Mouse (Mus musculus) small intestine, adult 10 weeks (tissue): ENCODE measurements around the gene Olfr49. TPM values are rescaled to one million over a fixed set of nuclear protein-coding genes. Genes with fewer than 3 reads are reported as not detected.

Source experiments
- polyA plus RNA-seq: library from polyadenylated mRNA; stranded (reverse); fragments of 350-450 nt; fragmentation: Illumina TruSeq; extraction: RNeasy Lipid Tissue Mini Kit (QIAGEN cat#74804); gene quantifications from one replicate; pipeline ENCODE4 v1.2.3, GENCODE M21; 2014; ENCODE audit warnings: low replicate concordance

The Olfr49 gene
- polyA plus RNA-seq = not detected

DNA sequence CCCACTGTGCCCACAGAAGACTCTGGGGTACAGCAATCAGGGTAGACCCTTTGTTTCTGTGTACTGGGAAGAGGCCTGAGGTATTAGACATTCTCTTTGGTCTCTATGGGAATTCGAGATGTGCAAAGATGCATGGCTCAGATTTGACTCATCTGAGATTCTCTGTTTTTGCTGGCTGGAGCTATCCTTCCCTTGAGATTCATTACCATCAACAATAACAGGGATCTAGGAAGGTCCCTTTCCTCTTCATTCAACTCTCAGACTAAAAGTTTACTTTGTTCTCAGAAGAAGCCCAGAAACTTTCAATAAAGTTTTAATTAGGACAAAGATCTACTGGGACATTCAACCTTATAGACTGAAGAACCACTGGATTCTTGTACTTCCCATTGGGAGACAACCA, at the start of gene Olfr49:
TSS of gene Olfr49 (minus strand) at position 101 of the 400 bp plus-strand sequence.

DNA sequence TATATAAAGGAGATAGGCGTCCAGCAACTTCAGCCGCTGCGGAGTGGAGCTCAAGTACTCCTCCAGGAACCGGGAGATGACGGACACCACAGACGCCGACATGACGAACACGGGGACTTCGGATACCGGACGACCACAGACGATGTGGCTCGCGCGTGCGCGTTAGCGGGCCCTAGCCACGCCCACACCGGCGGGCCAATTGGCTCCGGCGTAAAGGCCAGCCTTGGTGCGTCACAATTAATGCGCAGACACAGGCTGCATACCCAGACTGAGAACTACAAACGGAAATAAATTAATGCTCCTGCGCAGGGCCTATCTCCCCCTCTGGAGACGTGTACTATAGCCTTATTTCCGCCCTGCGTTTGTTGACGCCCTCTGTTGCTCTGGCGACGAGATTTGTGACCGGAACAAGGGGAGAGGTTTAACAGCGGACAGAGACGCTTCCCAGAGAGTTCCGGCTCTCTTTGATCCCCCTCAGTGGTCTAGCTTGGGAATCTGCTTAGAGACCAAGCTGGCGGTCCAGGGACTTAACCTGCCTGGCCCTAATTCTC, 30.9 kb downstream of the Olfr49 start, which contains the start of the genes Dad1 and Abhd4:
TSS of gene Dad1 (minus strand) at position 364 of the 551 bp plus-strand sequence.
TSS of gene Abhd4 (plus strand) at position 448 of the 551 bp plus-strand sequence.

Other genes with a start within 250 kb of the Olfr49 start
- gene Dad1, start 30.8 kb downstream of the Olfr49 start, polyA plus RNA-seq = 4.5 TPM
- 10.4 TPM for gene Abhd4, start 30.8 kb downstream of the Olfr49 start, polyA plus RNA-seq
- 10.3 TPM for gene Oxa1l, start 75.9 kb upstream of the Olfr49 start, polyA plus RNA-seq
- 17.1 TPM for gene Slc7a7, start 132.8 kb upstream of the Olfr49 start, polyA plus RNA-seq
- gene Mrpl52, start 142.0 kb upstream of the Olfr49 start, polyA plus RNA-seq = 33.3 TPM
- 10.3 TPM for gene Mmp14, start 146.7 kb upstream of the Olfr49 start, polyA plus RNA-seq
- 4.1 TPM for gene Lrp10, start 179.2 kb upstream of the Olfr49 start, polyA plus RNA-seq
- not detected for gene Rem2, start 191.2 kb upstream of the Olfr49 start, polyA plus RNA-seq
- gene Prmt5, start 232.6 kb upstream of the Olfr49 start, polyA plus RNA-seq = 14.8 TPM